Mouse (Mus musculus) embryonic fibroblast, embryonic 13.5 days (primary cell): Measurements from ENCODE around the gene Smad3.

Experiments
- CTCF ChIP-seq: IDR thresholded peaks from 2 replicates; pipeline ENCODE4 v1.5.1; 2011; ENCODE audit warnings: mild to moderate bottlenecking, control low read depth, low read length, moderate library complexity, borderline replicate concordance; ENCODE audit not compliant: insufficient read depth
- POLR2A ChIP-seq: IDR thresholded peaks from 2 replicates; pipeline ENCODE4 v1.6.1; 2011; ENCODE audit warnings: low read depth, mild to moderate bottlenecking, control low read depth, low read length, moderate library complexity

DNA sequence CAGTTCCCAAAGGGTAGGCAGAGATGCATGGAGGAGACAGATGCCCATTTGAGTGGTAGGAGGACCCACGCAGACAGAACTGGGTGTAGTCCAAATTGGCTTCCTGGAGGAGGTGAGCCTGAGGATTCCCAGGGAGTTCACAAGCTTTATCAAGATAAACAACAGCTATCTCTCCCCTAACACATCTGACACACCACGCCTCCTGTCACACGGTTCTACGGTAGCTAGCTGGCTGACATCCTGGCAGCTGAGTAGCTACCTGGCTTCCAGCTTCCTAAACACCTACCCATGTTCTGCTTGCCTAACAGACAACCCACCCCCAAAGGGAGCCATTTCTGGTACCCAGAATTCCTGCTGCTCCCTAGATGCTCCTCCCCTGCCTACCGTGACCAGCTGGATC, 47.9 kb downstream of the Smad3 start:
- TF ChIP-seq CTCF (no peak), POLR2A (no peak)
